16 mouse cellular contexts compared by ENCODE assay signal in genomic region chr19:57870871-57871270, GRCm38 (mm10).
DNase-seq lines count a peak whose midpoint lies in the region; ATAC-seq and TF ChIP-seq lines count a peak whose summit lies in the region.
"Had no signal": no experiment of that assay in that cellular context is flagged by ENCODE, and none has a peak within 500 bp of the region (broad histone marks: within the 10 kb centered on the region; RNA-seq: fewer than 3 reads in every experiment).

No protein-coding gene starts in this region.

- 0 out of 2 replicates have a peak, but pooled peaks cover 3% of the 10 kb centered on the region for H3K9me3 ChIP-seq in forebrain, embryonic 12.5 days
- H3K9me3 ChIP-seq in limb, embryonic 12.5 days = peaks cover 11% of the 10 kb centered on the region; the same call in 1 of the 2 replicates
- H3K9me3 ChIP-seq in midbrain, postnatal 0 days (ENCODE audit: low read length) = no peaks in the 10 kb centered on the region
- H3K9me3 ChIP-seq: liver, embryonic 12.5 days had no signal

- no peak for ATAC-seq in forebrain, embryonic 12.5 days (ENCODE audit: low FRiP score)
- ATAC-seq in limb, embryonic 12.5 days (ENCODE audit: insufficient number of reproducible peaks, insufficient read depth, low FRiP score, low TSS enrichment, low read depth) = no peak
- no peak for ATAC-seq in midbrain, postnatal 0 days (ENCODE audit: low FRiP score)
- ATAC-seq: liver, embryonic 12.5 days had no signal

- H3K27ac ChIP-seq in layer of hippocampus, adult 2 months = no peak overlapping the region
- peak overlapping the region; percentile 21; the same call in 1 of the 2 replicates for H3K27ac ChIP-seq in forebrain, embryonic 12.5 days
- no peak overlapping the region for H3K27ac ChIP-seq in limb, embryonic 12.5 days
- no peak overlapping the region for H3K27ac ChIP-seq in midbrain, postnatal 0 days (ENCODE audit: low read depth, low read length)
- H3K27ac ChIP-seq: left cerebral cortex, adult 2 months; liver, embryonic 12.5 days had no signal

- TF ChIP-seq CTCF in layer of hippocampus, adult 2 months (conservative IDR thresholded peaks at IDR 0.05) = no peak
- TF ChIP-seq CTCF in midbrain, postnatal 0 days (IDR thresholded peaks at IDR 0.05) = no peak

- peak overlapping the region; percentile 35 for H3K4me2 ChIP-seq in forebrain, embryonic 12.5 days
- H3K4me2 ChIP-seq in limb, embryonic 12.5 days = peak overlapping the region; percentile 40
- H3K4me2 ChIP-seq in midbrain, postnatal 0 days (ENCODE audit: low read depth, low read length, poor library complexity, severe bottlenecking) = peak overlapping the region; percentile 20
- H3K4me2 ChIP-seq: liver, embryonic 12.5 days had no signal

- H3K36me3 ChIP-seq in forebrain, embryonic 12.5 days (replicated peaks) = no peaks in the 10 kb centered on the region
- H3K36me3 ChIP-seq in limb, embryonic 12.5 days = no peaks in the 10 kb centered on the region
- no peaks in the 10 kb centered on the region for H3K36me3 ChIP-seq in midbrain, postnatal 0 days (ENCODE audit: insufficient read depth, low read length)
- H3K36me3 ChIP-seq: liver, embryonic 12.5 days had no signal

- H3K4me3 ChIP-seq in layer of hippocampus, adult 2 months = peak overlapping the region; percentile 1; the same call in 1 of the 2 replicates
- no peak overlapping the region for H3K4me3 ChIP-seq in forebrain, embryonic 12.5 days (replicated peaks)
- 0 out of 2 replicates have a peak overlapping the region, but pooled peaks have one; percentile 1 for H3K4me3 ChIP-seq in limb, embryonic 12.5 days (replicated peaks)
- no peak overlapping the region for H3K4me3 ChIP-seq in midbrain, postnatal 0 days (ENCODE audit: low read depth, low read length)
- H3K4me3 ChIP-seq: left cerebral cortex, adult 2 months; liver, embryonic 12.5 days had no signal

- WGBS in forebrain, embryonic 12.5 days = 35% methylated on average over 13 of the region's 13 CpGs
- WGBS in limb, embryonic 12.5 days = 34% methylated on average over 13 of the region's 13 CpGs
- 26% methylated on average over 13 of the region's 13 CpGs for WGBS in midbrain, postnatal 0 days

- H3K4me1 ChIP-seq in forebrain, embryonic 12.5 days = peaks cover 22% of the 10 kb centered on the region
- peaks cover 30% of the 10 kb centered on the region for H3K4me1 ChIP-seq in limb, embryonic 12.5 days (replicated peaks)
- H3K4me1 ChIP-seq in midbrain, postnatal 0 days (ENCODE audit: insufficient read depth, low read length) = peaks cover 6% of the 10 kb centered on the region; the same call in 1 of the 2 replicates
- H3K4me1 ChIP-seq: liver, embryonic 12.5 days had no signal

- H3K27me3 ChIP-seq in forebrain, embryonic 12.5 days = no peaks in the 10 kb centered on the region
- no peaks in the 10 kb centered on the region for H3K27me3 ChIP-seq in limb, embryonic 12.5 days
- no peaks in the 10 kb centered on the region for H3K27me3 ChIP-seq in midbrain, postnatal 0 days (ENCODE audit: insufficient read depth, low read length)
- H3K27me3 ChIP-seq: liver, embryonic 12.5 days had no signal

- H3K9ac ChIP-seq in forebrain, embryonic 12.5 days = no peak overlapping the region
- no peak overlapping the region for H3K9ac ChIP-seq in limb, embryonic 12.5 days (replicated peaks)
- no peak overlapping the region for H3K9ac ChIP-seq in midbrain, postnatal 0 days (replicated peaks; ENCODE audit: low read length, poor library complexity, severe bottlenecking)
- H3K9ac ChIP-seq: liver, embryonic 12.5 days had no signal

- no peak for DNase-seq in layer of hippocampus, adult 2 months (ENCODE audit: low spot score in 2 of 2)
- DNase-seq in layer of hippocampus, adult 8-10 months (ENCODE audit: low spot score in 2 of 2) = no peak
- DNase-seq in midbrain, postnatal 0 days (ENCODE audit: low spot score) = no peak
- DNase-seq in thymus, postnatal 4 days = no peak
- no peak for DNase-seq in layer of hippocampus, postnatal 36 days
- DNase-seq: adrenal gland, postnatal 14 days; cerebellum, postnatal 36 days; heart, adult 18-20 months; heart, postnatal 14 days; kidney, adult 18-20 months; kidney, postnatal 25 days; lung, postnatal 10 days had no signal

Comparison
In these comparisons a context has a peak if more than half of its experiments do, and no peak if none do; other contexts are left out.
1. H3K4me3 ChIP-seq: peak in layer of hippocampus, adult 2 months (single experiment) and limb, embryonic 12.5 days (single experiment); none in forebrain, embryonic 12.5 days (single experiment) and midbrain, postnatal 0 days (single experiment).
2. Peak in every context shown above with its lines, with median percentiles within 50 percentile points of each other: H3K4me2 ChIP-seq.